Mouse (Mus musculus) G1E (cell line): Measurements from ENCODE around the gene Exd2.

Experiments used
- CTCF ChIP-seq: IDR thresholded peaks from 2 replicates; pipeline ENCODE4 v1.5.1; 2012; ENCODE audit warnings: low read depth, low read length, inconsistent platforms, mixed read lengths
- POLR2AphosphoS5 ChIP-seq: IDR thresholded peaks from 2 replicates; pipeline ENCODE4 v1.6.1; 2012; ENCODE audit warnings: low read depth, low read length, inconsistent platforms; ENCODE audit not compliant: insufficient replicate concordance
- TAL1 ChIP-seq: conservative IDR thresholded peaks from 2 replicates; pipeline ENCODE4 v1.6.1; 2012; ENCODE audit warnings: low read depth, low read length, inconsistent platforms, mixed read lengths

GRCm38 (mm10) chr12:80435887-80436286, 27.0 kb upstream of the Exd2 start:
- TF ChIP-seq CTCF (no peak), POLR2AphosphoS5 (no peak), TAL1 (no peak)
